Mouse (Mus musculus) hindbrain, embryonic 10.5 days (tissue): ENCODE data around the gene Mras. TPM values are rescaled to one million over a fixed set of nuclear protein-coding genes. Genes with fewer than 3 reads are reported as not detected.

ENCODE experiments used
- DNase-seq: peaks from one replicate; pipeline ENCODE4 v3.0.0-alpha.2; 2017; ENCODE audit warnings: low spot score
- H3K27ac ChIP-seq: fragments of 300-500 bp; sonication (generic); 2 replicates; pipeline ENCODE4 v1.5.1; 2016; ENCODE audit warnings: mild to moderate bottlenecking, moderate library complexity
- H3K27me3 ChIP-seq: fragments of 300-500 bp; sonication (generic); 2 replicates; pipeline ENCODE4 v1.6.1; 2016; ENCODE audit warnings: mild to moderate bottlenecking; ENCODE audit not compliant: poor library complexity, insufficient read depth, severe bottlenecking
- H3K36me3 ChIP-seq: fragments of 300-500 bp; sonication (generic); 2 replicates; pipeline ENCODE4 v1.6.1; 2016; ENCODE audit warnings: mild to moderate bottlenecking, moderate library complexity
- H3K4me1 ChIP-seq: fragments of 300-500 bp; sonication (generic); replicated peaks from 2 replicates; pipeline ENCODE4 v1.6.1; 2016; ENCODE audit warnings: mild to moderate bottlenecking
- H3K4me3 ChIP-seq: fragments of 300-500 bp; sonication (generic); 2 replicates; pipeline ENCODE4 v1.5.1; 2016; ENCODE audit warnings: mild to moderate bottlenecking, moderate library complexity
- H3K9me3 ChIP-seq: fragments of 300-500 bp; sonication (generic); 2 replicates; pipeline ENCODE4 v1.6.1; 2016; ENCODE audit warnings: mild to moderate bottlenecking, moderate library complexity
- WGBS: fragments of 180-500 bp; shearing (Covaris S2); methylation state at CpG from one replicate; pipeline ENCODE4 v1.1.7; 2016; 5-methylcytosine and 5-hydroxymethylcytosine counted together
- polyA plus RNA-seq: library from polyadenylated mRNA; unstranded; fragments of >200 nt; fragmentation: Nextera tagmentation; extraction: Ambion mirVana; gene quantifications from 2 replicates; pipeline ENCODE4 v1.2.1, GENCODE M21; 2016

Mras gene
- polyA plus RNA-seq, 1 experiment from 2014 or later, result 16.0 TPM

- Histone ChIP-seq H3K27ac (no peak overlapping the region), H3K4me1 (peaks cover 9% of the 10 kb centered on the region), H3K36me3 (no peaks in the 10 kb centered on the region), H3K27me3 (no peaks in the 10 kb centered on the region), H3K9me3 (no peaks in the 10 kb centered on the region), H3K4me3 (no peak overlapping the region)
- DNase-seq, result no peak
- WGBS, result 82% methylated on average over 4 of the region's 4 CpGs
Observed at GRCm38 (mm10) chr9:99336538-99336937, 100.6 kb downstream of the Mras start.

Other genes starting within 250 kb of the Mras start
- gene Faiml, start 200.1 kb downstream of the Mras start, polyA plus RNA-seq, result not detected in 2 replicates
- 34.4 and 37.2 TPM in 2 replicates for gene Cep70, start 194.0 kb downstream of the Mras start, polyA plus RNA-seq
- 0.34 and 0.37 TPM in 2 replicates for gene Esyt3, start 78.8 kb downstream of the Mras start, polyA plus RNA-seq
- 1.3 TPM in 1 of 2 replicates, not detected in the other for gene Nme9, start 14.1 kb upstream of the Mras start, polyA plus RNA-seq
- gene Armc8, start 131.5 kb upstream of the Mras start, polyA plus RNA-seq, result 29.1 and 29.6 TPM in 2 replicates
- gene Dbr1, start 138.4 kb upstream of the Mras start, polyA plus RNA-seq, result 33.0 and 41.7 TPM in 2 replicates
- not detected in 2 replicates for gene A4gnt, start 175.1 kb upstream of the Mras start, polyA plus RNA-seq
- 26.8 and 26.9 TPM in 2 replicates for gene Dzip1l, start 192.1 kb upstream of the Mras start, polyA plus RNA-seq